Mouse (Mus musculus) MEL (cell line): Measurements from ENCODE around the gene Gjc3. TPM values are rescaled to one million over a fixed set of nuclear protein-coding genes. Genes with fewer than 3 reads are reported as not detected.
A peak's percentile ranks its signal among the peaks of the same experiment; 100 is the strongest.

ENCODE experiments used
- DNase-seq: peaks from one replicate; pipeline ENCODE4 v3.0.0; 2011; ENCODE audit warnings: low read depth, low spot score
- H3K27ac ChIP-seq: 2 replicates; pipeline ENCODE4 v1.5.1; 2012; ENCODE audit warnings: low read depth, mild to moderate bottlenecking, control low read depth, low read length, moderate library complexity; ENCODE audit not compliant: control insufficient read depth
- H3K27me3 ChIP-seq, 2 experiments: fragments of 150-350 bp in 1 of 2; sonication (generic) in 1 of 2; 2 replicates each; pipeline ENCODE4 v1.6.1; 2012; ENCODE audit warnings: low read length in 2 of 2, mild to moderate bottlenecking in 2 of 2, improper control_type of control experiment in 1 of 2, moderate library complexity in 1 of 2; ENCODE audit not compliant: insufficient read depth in 2 of 2, control insufficient read depth in 1 of 2
- H3K36me3 ChIP-seq, 2 experiments: 2 replicates each; pipeline ENCODE4 v1.6.1; 2012 to 2014; ENCODE audit warnings: low read length in 2 of 2, improper control_type of control experiment in 1 of 2, inconsistent platforms in 1 of 2, mild to moderate bottlenecking in 1 of 2; ENCODE audit not compliant: insufficient read depth in 2 of 2, control insufficient read depth in 1 of 2
- H3K4me1 ChIP-seq, 2 experiments: fragments of 150-350 bp in 1 of 2; sonication (generic) in 1 of 2; 2 replicates each; pipeline ENCODE4 v1.6.1; 2012; ENCODE audit warnings: low read length in 2 of 2, improper control_type of control experiment in 1 of 2, mild to moderate bottlenecking in 1 of 2; ENCODE audit not compliant: insufficient read depth in 2 of 2, control insufficient read depth in 1 of 2
- H3K4me3 ChIP-seq, 2 experiments: fragments of 150-350 bp in 1 of 2; sonication (generic) in 1 of 2; 2 replicates each; pipeline ENCODE4 v1.5.1; 2012; ENCODE audit warnings: low read depth in 2 of 2, low read length in 2 of 2, mild to moderate bottlenecking in 2 of 2, moderate library complexity in 2 of 2, control low read depth in 1 of 2, improper control_type of control experiment in 1 of 2; ENCODE audit not compliant: control insufficient read depth in 1 of 2, insufficient read depth in 1 of 2
- H3K79me2 ChIP-seq: 2 replicates; pipeline ENCODE4 v1.6.1; 2012; ENCODE audit warnings: mild to moderate bottlenecking, low read length, moderate library complexity; ENCODE audit not compliant: control insufficient read depth, poor library complexity, insufficient read depth
- H3K9ac ChIP-seq: 2 replicates; pipeline ENCODE4 v1.6.1; 2012; ENCODE audit warnings: low read depth, mild to moderate bottlenecking, control low read depth, low read length, moderate library complexity; ENCODE audit not compliant: control insufficient read depth, poor library complexity, severe bottlenecking
- H3K9me3 ChIP-seq: fragments of 150-350 bp; sonication (generic); replicated peaks from 2 replicates; pipeline ENCODE4 v1.6.1; 2012; ENCODE audit warnings: mild to moderate bottlenecking, low read length, improper control_type of control experiment, moderate library complexity; ENCODE audit not compliant: insufficient read depth
- CTCF ChIP-seq, 3 experiments: IDR thresholded peaks in 2 of 3; conservative IDR thresholded peaks in 1 of 3; 2 replicates each; pipeline ENCODE4 v1.5.1; 2011 to 2012; ENCODE audit warnings: low read length in 3 of 3, low read depth in 2 of 3, mild to moderate bottlenecking in 2 of 3, improper control_type of control experiment in 1 of 3, inconsistent platforms in 1 of 3, mixed read lengths in 1 of 3, moderate library complexity in 1 of 3; ENCODE audit not compliant: control insufficient read depth in 1 of 3, insufficient read depth in 1 of 3, poor library complexity in 1 of 3, severe bottlenecking in 1 of 3
- E2F4 ChIP-seq: IDR thresholded peaks from 2 replicates; pipeline ENCODE4 v1.6.1; 2011; ENCODE audit warnings: low read depth, low read length, improper control_type of control experiment, borderline replicate concordance
- ETS1 ChIP-seq: IDR thresholded peaks from 2 replicates; pipeline ENCODE4 v1.6.1; 2012; ENCODE audit warnings: low read depth, mild to moderate bottlenecking, inconsistent platforms, low read length, improper control_type of control experiment, moderate library complexity
- GATA1 ChIP-seq: IDR thresholded peaks from 2 replicates; pipeline ENCODE4 v1.6.1; 2011; ENCODE audit warnings: low read depth, low read length, improper control_type of control experiment
- MAFK ChIP-seq: IDR thresholded peaks from 2 replicates; pipeline ENCODE4 v1.6.1; 2011; ENCODE audit warnings: low read depth, mild to moderate bottlenecking, low read length, improper control_type of control experiment, borderline replicate concordance
- MAZ ChIP-seq: IDR thresholded peaks from 2 replicates; pipeline ENCODE4 v1.6.1; 2012; ENCODE audit warnings: low read depth, mild to moderate bottlenecking, inconsistent platforms, low read length, improper control_type of control experiment
- MXI1 ChIP-seq: IDR thresholded peaks from 2 replicates; pipeline ENCODE4 v1.6.1; 2011; ENCODE audit warnings: mild to moderate bottlenecking, low read depth, low read length, improper control_type of control experiment
- MYB ChIP-seq: IDR thresholded peaks from 2 replicates; pipeline ENCODE4 v1.6.1; 2011; ENCODE audit warnings: mild to moderate bottlenecking, low read depth, low read length, improper control_type of control experiment
- MYC ChIP-seq: IDR thresholded peaks from 2 replicates; pipeline ENCODE4 v1.6.1; 2011; ENCODE audit warnings: low read depth, mild to moderate bottlenecking, low read length, improper control_type of control experiment, moderate library complexity
- POLR2A ChIP-seq, 2 experiments: IDR thresholded peaks; 2 replicates each; pipeline ENCODE4 v1.6.1; 2011 to 2012; ENCODE audit warnings: low read length in 2 of 2, mild to moderate bottlenecking in 2 of 2, control low read depth in 1 of 2, improper control_type of control experiment in 1 of 2, low read depth in 1 of 2, moderate library complexity in 1 of 2; ENCODE audit not compliant: control insufficient read depth in 1 of 2, insufficient read depth in 1 of 2, poor library complexity in 1 of 2
- POLR2AphosphoS2 ChIP-seq: IDR thresholded peaks from 2 replicates; pipeline ENCODE4 v1.6.1; 2011; ENCODE audit warnings: low read length, improper control_type of control experiment
- POLR2AphosphoS5 ChIP-seq: IDR thresholded peaks from 2 replicates; pipeline ENCODE4 v1.6.1; 2012; ENCODE audit warnings: low read depth, borderline replicate concordance, mild to moderate bottlenecking, inconsistent platforms, low read length, moderate library complexity, mixed read lengths
- RAD21 ChIP-seq: IDR thresholded peaks from 2 replicates; pipeline ENCODE4 v1.6.1; 2011; ENCODE audit warnings: mild to moderate bottlenecking, low read depth, low read length, improper control_type of control experiment
- SIN3A ChIP-seq: IDR thresholded peaks from 2 replicates; pipeline ENCODE4 v1.6.1; 2012; ENCODE audit warnings: low read length, improper control_type of control experiment, inconsistent platforms
- SMC3 ChIP-seq: IDR thresholded peaks from 2 replicates; pipeline ENCODE4 v1.6.1; 2011; ENCODE audit warnings: low read depth, low read length, improper control_type of control experiment
- TAL1 ChIP-seq: IDR thresholded peaks from 2 replicates; pipeline ENCODE4 v1.6.1; 2012; ENCODE audit warnings: mild to moderate bottlenecking, inconsistent platforms, low read length, moderate library complexity, mixed read lengths
- USF2 ChIP-seq, 2 experiments: IDR thresholded peaks; 2 replicates each; pipeline ENCODE4 v1.6.1; 2011 to 2012; ENCODE audit warnings: improper control_type of control experiment in 2 of 2, low read length in 2 of 2, borderline replicate concordance in 1 of 2, inconsistent platforms in 1 of 2, low read depth in 1 of 2, mild to moderate bottlenecking in 1 of 2; ENCODE audit not compliant: insufficient read depth in 1 of 2
- ZC3H11A ChIP-seq: IDR thresholded peaks from 2 replicates; pipeline ENCODE4 v1.6.1; 2012; ENCODE audit warnings: low read depth, mild to moderate bottlenecking, inconsistent platforms, low read length, improper control_type of control experiment
- polyA plus RNA-seq, 2 experiments: library from polyadenylated mRNA; stranded (reverse) in 1 of 2; unstranded in 1 of 2; fragments of >175 nt in 1 of 2; fragments of >200 nt in 1 of 2; gene quantifications; 2 replicates each; pipeline versions ENCODE4 v1.2.1 to v1.2.4; 2012; ENCODE audit warnings: low replicate concordance in 2 of 2, low read depth in 1 of 2; ENCODE audit not compliant: insufficient read length in 2 of 2, insufficient read depth in 1 of 2, missing spikeins in 1 of 2
- total RNA-seq: library from RNA; depleted of rRNA; stranded (reverse); fragments of 300-350 nt; gene quantifications from 2 replicates; pipeline ENCODE4 v1.2.3, GENCODE M21; 2012

Gene Gjc3
- total and polyA plus RNA-seq, 3 experiments, result not detected

DNA sequence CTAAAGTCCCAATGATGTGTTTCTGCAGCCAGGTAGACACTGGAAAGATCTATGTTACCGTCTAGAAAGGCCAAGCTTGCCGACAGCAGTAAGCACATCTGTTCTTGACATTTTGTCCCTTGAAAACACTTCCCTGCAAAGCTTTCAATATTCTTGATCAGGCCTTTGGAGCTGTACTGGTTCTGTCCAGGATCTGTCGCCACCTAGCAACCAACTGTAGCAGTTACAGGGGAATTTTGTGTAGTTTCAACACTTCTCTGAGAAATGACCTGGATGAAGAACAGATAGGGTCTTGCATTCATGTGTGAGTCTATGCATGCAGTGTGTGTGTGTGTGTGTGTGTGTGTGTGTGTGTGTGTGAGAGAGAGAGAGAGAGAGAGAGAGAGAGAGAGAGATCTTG, 10.8 kb upstream of the Gjc3 start:
- Histone ChIP-seq H3K4me3 (no peak overlapping the region), H3K36me3 (no peaks in the 10 kb centered on the region), H3K4me1 (no peaks in the 10 kb centered on the region), H3K9me3 (no peaks in the 10 kb centered on the region), H3K27ac (no peak overlapping the region), H3K79me2 (no peaks in the 10 kb centered on the region), H3K9ac (no peak overlapping the region), H3K27me3 (no peaks in the 10 kb centered on the region; a peak in 1 of 4 replicates)
- TF ChIP-seq SMC3 (peak; percentile 43), RAD21 (peak; percentile 39), CTCF (IDR thresholded peaks at IDR 0.05 in 2 of 3, conservative IDR thresholded peaks at IDR 0.05 in 1 of 3; ENCODE audit: control insufficient read depth in 1 of 3, insufficient read depth in 1 of 3, low read depth in 2 of 3, low read length in 3 of 3, poor library complexity in 1 of 3, severe bottlenecking in 1 of 3) (peak in 2 of 3 experiments; percentile 16 to 45; a peak in 3 of 6 replicates), TAL1 (no peak), POLR2A (IDR thresholded peaks at IDR 0.05; ENCODE audit: control insufficient read depth in 1 of 2, insufficient read depth in 1 of 2, low read depth in 1 of 2, low read length in 2 of 2, poor library complexity in 1 of 2) (no peak), USF2 (IDR thresholded peaks at IDR 0.05; ENCODE audit: borderline replicate concordance in 1 of 2, insufficient read depth in 1 of 2, low read depth in 1 of 2, low read length in 2 of 2) (no peak)
- DNase-seq, result peak; percentile 10

GRCm38 (mm10) chr5:137973161-137973560, 10.3 kb upstream of the Gjc3 start:
- no peaks in the 10 kb centered on the region for H3K36me3 ChIP-seq
- no peaks in the 10 kb centered on the region for H3K9me3 ChIP-seq
- H3K9ac ChIP-seq, result no peak overlapping the region
- no peaks in the 10 kb centered on the region for H3K4me1 ChIP-seq
- no peak overlapping the region for H3K27ac ChIP-seq
- peak in 1 of 3 experiments; percentile 54; a peak in 3 of 6 replicates for TF ChIP-seq CTCF (IDR thresholded peaks at IDR 0.05 in 2 of 3, conservative IDR thresholded peaks at IDR 0.05 in 1 of 3; ENCODE audit: control insufficient read depth in 1 of 3, insufficient read depth in 1 of 3, low read depth in 2 of 3, low read length in 3 of 3, poor library complexity in 1 of 3, severe bottlenecking in 1 of 3)
- no peak for TF ChIP-seq MAFK
- TF ChIP-seq POLR2AphosphoS2, result no peak
- TF ChIP-seq ZC3H11A, result peak; percentile 25; the same call in 1 of the 2 replicates
- TF ChIP-seq RAD21, result peak; percentile 46
- peak; percentile 61 for TF ChIP-seq SMC3
- no peaks in the 10 kb centered on the region; a peak in 1 of 4 replicates for H3K27me3 ChIP-seq
- no peaks in the 10 kb centered on the region for H3K79me2 ChIP-seq
- peak; percentile 41 for DNase-seq
- H3K4me3 ChIP-seq, result no peak overlapping the region

- TF ChIP-seq USF2 (IDR thresholded peaks at IDR 0.05; ENCODE audit: borderline replicate concordance in 1 of 2, insufficient read depth in 1 of 2, low read depth in 1 of 2, low read length in 2 of 2) (no peak), ETS1 (no peak), MXI1 (no peak), POLR2AphosphoS5 (no peak), GATA1 (no peak), POLR2AphosphoS2 (no peak), E2F4 (no peak), SIN3A (no peak), MYC (no peak), MYB (no peak), MAZ (no peak)
- Histone ChIP-seq H3K27ac (no peak overlapping the region), H3K9ac (no peak overlapping the region), H3K4me1 (no peaks in the 10 kb centered on the region), H3K27me3 (no peaks in the 10 kb centered on the region; a peak in 1 of 4 replicates), H3K79me2 (no peaks in the 10 kb centered on the region), H3K4me3 (no peak overlapping the region), H3K9me3 (no peaks in the 10 kb centered on the region), H3K36me3 (no peaks in the 10 kb centered on the region)
- no peak for DNase-seq
Measured at GRCm38 (mm10) chr5:137966492-137966891, 3.6 kb upstream of the Gjc3 start.
